Mouse (Mus musculus) stomach, embryonic 16.5 days (tissue): ENCODE measurements around the gene Srgap2. TPM values are rescaled to one million over a fixed set of nuclear protein-coding genes. Genes with fewer than 3 reads are reported as not detected.
"Not testable (repeated sequence)": the region's sequence is repeated elsewhere in the genome, so short reads cannot be mapped to it uniquely, and the experiment has no call there.

Experiments
- ATAC-seq: fragments of 200-750 bp; cut with Nextera tagmentation; 2 replicates; pipeline ENCODE4 v1.8.0; 2017; ENCODE audit warnings: moderate number of reproducible peaks, moderate TSS enrichment; ENCODE audit not compliant: insufficient read depth, low FRiP score
- H3K27ac ChIP-seq: fragments of 300-500 bp; sonication (generic); 2 replicates; pipeline ENCODE4 v1.5.1; 2014; ENCODE audit warnings: low read length
- H3K27me3 ChIP-seq: fragments of 300-500 bp; sonication (generic); 2 replicates; pipeline ENCODE4 v1.6.1; 2014; ENCODE audit warnings: low read length, control low read depth, mixed read lengths; ENCODE audit not compliant: control insufficient read depth, insufficient read depth
- H3K36me3 ChIP-seq: fragments of 300-500 bp; sonication (generic); 2 replicates; pipeline ENCODE4 v1.6.1; 2014; ENCODE audit warnings: low read length; ENCODE audit not compliant: control insufficient read depth, insufficient read depth
- H3K4me1 ChIP-seq: fragments of 300-500 bp; sonication (generic); 2 replicates; pipeline ENCODE4 v1.6.1; 2014; ENCODE audit warnings: low read length, control low read depth, mixed read lengths; ENCODE audit not compliant: control insufficient read depth, insufficient read depth
- H3K4me2 ChIP-seq: fragments of 300-500 bp; sonication (generic); 2 replicates; pipeline ENCODE4 v1.6.1; 2014; ENCODE audit warnings: low read depth, low read length, mixed read lengths
- H3K4me3 ChIP-seq: fragments of 300-500 bp; sonication (generic); replicated peaks from 2 replicates; pipeline ENCODE4 v1.5.1; 2014; ENCODE audit warnings: mild to moderate bottlenecking, low read length
- H3K9ac ChIP-seq: fragments of 300-500 bp; sonication (generic); 2 replicates; pipeline ENCODE4 v1.6.1; 2014; ENCODE audit warnings: low read length
- H3K9me3 ChIP-seq: fragments of 300-500 bp; sonication (generic); replicated peaks from 2 replicates; pipeline ENCODE4 v1.6.1; 2016; ENCODE audit warnings: low read length, control low read depth; ENCODE audit not compliant: control insufficient read depth
- WGBS: fragments of 180-500 bp; shearing (Covaris S2); extraction: QIAGEN DNeasy Blood & Tissue Kit; methylation state at CpG from one replicate; pipeline ENCODE4 v1.1.7; 2014; 5-methylcytosine and 5-hydroxymethylcytosine counted together
- polyA plus RNA-seq: library from polyadenylated mRNA; unstranded; fragments of >200 nt; fragmentation: Nextera tagmentation; extraction: Ambion mirVana; gene quantifications from 2 replicates; pipeline ENCODE4 v1.2.1, GENCODE M21; 2015

The Srgap2 gene
- polyA plus RNA-seq, 1 experiment from 2014 or later: 14.2 TPM

DNA sequence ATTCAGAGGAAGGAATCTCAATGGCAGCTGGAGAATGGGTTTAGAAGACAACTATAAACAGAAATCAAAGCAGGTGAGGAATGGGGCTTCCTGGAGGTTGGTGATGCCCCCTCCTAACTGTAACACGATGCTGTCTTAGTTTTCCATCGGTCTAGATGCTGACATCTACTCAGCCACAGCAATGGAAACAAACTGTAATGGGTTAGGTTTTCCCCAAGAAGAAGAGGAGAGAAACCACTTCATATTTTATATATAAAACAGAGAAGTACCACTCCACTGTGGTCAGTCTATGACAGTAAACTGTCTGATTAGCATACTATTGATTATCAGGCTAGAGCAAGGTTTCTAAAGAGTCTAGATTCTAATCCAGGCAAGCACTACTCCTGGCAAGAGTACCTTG, 179.4 kb downstream of the Srgap2 start:
- Histone ChIP-seq H3K4me3 (no peak overlapping the region), H3K9ac (no peak overlapping the region), H3K27me3 (no peaks in the 10 kb centered on the region), H3K36me3 (peaks cover 10% of the 10 kb centered on the region), H3K27ac (no peak overlapping the region), H3K9me3 (no peaks in the 10 kb centered on the region), H3K4me1 (0 out of 2 replicates have a peak, but pooled peaks cover 9% of the 10 kb centered on the region), H3K4me2 (no peak overlapping the region)
- WGBS: 57% methylated on average over 2 of the region's 2 CpGs
- no peak for ATAC-seq

GRCm38 (mm10) chr1:131346916-131347555, 180.1 kb downstream of the Srgap2 start:
- Histone ChIP-seq H3K9me3 (no peaks in the 10 kb centered on the region), H3K4me1 (0 out of 2 replicates have a peak, but pooled peaks cover 9% of the 10 kb centered on the region), H3K4me2 (no peak overlapping the region), H3K27ac (no peak overlapping the region), H3K27me3 (no peaks in the 10 kb centered on the region), H3K9ac (no peak overlapping the region), H3K36me3 (peaks cover 10% of the 10 kb centered on the region), H3K4me3 (no peak overlapping the region)
- 78% methylated on average over 1 of the region's 1 CpGs for WGBS
- ATAC-seq: no peak

DNA sequence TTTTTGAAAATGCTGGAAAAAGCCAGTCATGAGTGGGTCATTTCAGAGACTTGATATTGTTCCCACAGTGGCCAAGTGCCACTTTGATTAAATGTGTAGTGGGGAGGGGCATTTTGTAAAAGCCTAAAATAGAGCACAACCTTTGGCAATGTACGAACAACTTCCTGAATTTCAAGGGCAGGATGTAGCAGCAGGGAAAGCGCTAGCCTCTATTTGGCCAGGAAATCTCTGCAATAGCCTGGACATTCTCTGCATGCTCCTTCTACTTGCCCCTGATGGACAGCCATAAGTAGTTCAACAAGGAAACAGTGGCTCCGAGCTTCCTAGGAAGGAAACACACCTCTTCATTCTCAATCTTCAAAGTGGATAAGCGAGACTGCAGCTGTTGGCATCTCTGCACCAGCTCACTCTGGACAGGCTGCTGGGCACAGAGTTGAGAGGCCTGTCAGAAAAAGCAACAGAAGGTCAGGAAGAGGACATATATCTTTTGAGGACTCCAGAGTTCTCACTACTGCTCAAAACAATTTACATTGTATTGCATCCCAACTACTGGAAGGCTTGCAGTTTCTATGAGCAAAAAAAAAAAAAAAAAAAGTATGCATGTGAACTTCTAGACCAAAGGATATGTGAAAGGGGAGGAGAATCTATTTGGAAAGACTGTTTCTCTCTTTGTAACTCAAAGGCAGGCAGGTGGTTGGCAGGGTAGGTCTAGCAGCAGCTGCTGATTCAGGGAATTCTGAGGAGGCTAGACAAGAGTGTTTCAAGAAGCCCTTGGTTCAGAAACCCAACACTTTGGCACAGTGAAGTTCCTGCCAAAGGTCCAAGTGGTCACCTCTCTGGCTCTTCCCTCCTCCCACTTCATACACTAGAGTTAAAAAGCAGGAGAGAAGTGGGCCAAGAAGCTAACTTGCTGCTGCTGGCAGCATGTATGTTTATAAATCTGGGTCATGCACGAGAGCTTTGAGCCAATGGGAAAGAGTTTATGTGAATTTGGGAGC, 181.4 kb downstream of the Srgap2 start:
- H3K27me3 ChIP-seq: no peaks in the 10 kb centered on the region
- peaks cover 10% of the 10 kb centered on the region for H3K36me3 ChIP-seq
- 62% methylated on average over 5 of the region's 5 CpGs for WGBS
- H3K4me2 ChIP-seq: no peak overlapping the region
- no peak overlapping the region for H3K4me3 ChIP-seq
- no peak; the same call in 1 of the 2 replicates for ATAC-seq
- H3K9me3 ChIP-seq: no peaks in the 10 kb centered on the region
- no peak overlapping the region for H3K9ac ChIP-seq
- no peak overlapping the region for H3K27ac ChIP-seq
- H3K4me1 ChIP-seq: 0 out of 2 replicates have a peak, but pooled peaks cover 9% of the 10 kb centered on the region

DNA sequence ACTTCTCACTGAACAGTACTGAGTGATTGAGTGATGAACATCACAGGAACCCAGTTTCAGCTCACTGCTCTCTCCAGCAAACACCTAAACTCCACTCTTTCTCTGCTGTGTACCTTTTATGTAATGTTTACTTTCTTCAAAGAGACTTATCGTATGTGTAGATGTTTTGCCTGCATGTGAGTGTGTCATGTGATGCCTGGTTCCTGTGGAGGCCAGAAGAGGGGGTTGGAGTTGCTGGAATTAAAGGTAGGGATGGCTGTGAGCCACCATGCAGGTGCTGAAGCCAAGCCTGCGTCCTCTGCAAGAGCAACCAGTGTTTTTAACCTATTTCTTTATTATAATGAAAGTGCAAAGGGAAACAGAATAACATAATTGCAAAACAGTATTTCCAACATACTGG, 182.5 kb downstream of the Srgap2 start:
- Histone ChIP-seq H3K27ac (no peak overlapping the region), H3K36me3 (peaks cover 10% of the 10 kb centered on the region; the same call in 1 of the 2 replicates), H3K27me3 (no peaks in the 10 kb centered on the region), H3K9ac (no peak overlapping the region), H3K4me3 (no peak overlapping the region), H3K4me1 (0 out of 2 replicates have a peak, but pooled peaks cover 9% of the 10 kb centered on the region), H3K9me3 (no peaks in the 10 kb centered on the region), H3K4me2 (no peak overlapping the region)
- 60% methylated on average over 2 of the region's 2 CpGs for WGBS
- ATAC-seq: no peak

GRCm38 (mm10) chr1:131336017-131336416, 191.1 kb downstream of the Srgap2 start:
- ATAC-seq: peak; percentile 44; the same call in 1 of the 2 replicates
- 46% methylated on average over 5 of the region's 5 CpGs for WGBS
- Histone ChIP-seq H3K4me3 (no peak overlapping the region), H3K9ac (no peak overlapping the region), H3K27ac (peak overlapping the region; percentile 1; the same call in 1 of the 2 replicates), H3K9me3 (no peaks in the 10 kb centered on the region), H3K27me3 (no peaks in the 10 kb centered on the region), H3K4me2 (no peak overlapping the region), H3K4me1 (no peaks in the 10 kb centered on the region), H3K36me3 (no peaks in the 10 kb centered on the region)

DNA sequence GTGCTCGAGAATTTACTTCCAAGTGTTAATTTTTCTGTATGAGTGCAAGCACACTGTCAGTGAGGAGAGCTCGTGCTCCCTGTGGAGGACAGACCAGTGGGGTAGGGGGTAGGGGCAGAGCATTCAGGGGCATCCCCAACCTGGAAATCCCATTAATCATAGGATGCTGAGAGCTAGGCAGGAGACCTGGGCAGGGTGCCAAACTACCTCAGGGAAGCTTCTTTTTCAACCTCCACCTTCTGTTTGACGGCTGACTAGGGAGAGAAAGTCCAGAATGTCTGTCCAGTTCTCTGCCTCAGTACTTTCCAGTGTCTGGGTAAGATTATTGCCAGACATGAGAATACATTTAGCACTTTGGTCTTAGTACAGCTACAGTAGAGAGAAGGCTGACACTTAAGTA, 191.5 kb downstream of the Srgap2 start:
- no peak overlapping the region for H3K27ac ChIP-seq
- WGBS: 37% methylated on average over 3 of the region's 3 CpGs
- H3K36me3 ChIP-seq: no peaks in the 10 kb centered on the region

DNA sequence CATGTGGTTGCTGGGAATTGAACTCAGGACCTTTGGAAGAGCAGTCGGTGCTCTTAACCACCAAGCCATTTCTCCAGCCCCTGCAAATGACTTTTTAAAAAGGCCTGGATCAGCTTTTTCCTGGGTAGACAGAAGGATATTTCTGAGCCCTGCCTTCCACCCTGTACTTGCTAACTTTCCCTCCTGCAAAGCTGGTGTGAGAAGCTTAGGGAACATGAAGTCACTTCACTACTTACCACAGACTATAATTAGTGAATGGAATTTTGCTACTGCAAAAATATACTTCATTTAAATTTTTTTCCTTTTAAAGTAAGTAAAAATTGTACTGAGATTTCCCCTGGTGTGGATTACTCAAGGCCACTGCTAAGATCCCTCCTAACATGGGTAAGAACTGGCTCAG, 196.0 kb downstream of the Srgap2 start:
- Histone ChIP-seq H3K4me1 (no peaks in the 10 kb centered on the region), H3K36me3 (0 out of 2 replicates have a peak, but pooled peaks cover 5% of the 10 kb centered on the region), H3K4me3 (no peak overlapping the region), H3K9ac (no peak overlapping the region), H3K27me3 (no peaks in the 10 kb centered on the region), H3K4me2 (no peak overlapping the region), H3K9me3 (no peaks in the 10 kb centered on the region), H3K27ac (no peak overlapping the region)
- WGBS: 88% methylated on average over 1 of the region's 1 CpGs
- ATAC-seq: no peak

More for the DNA sequence above, 191.5 kb downstream of the Srgap2 start:
- Histone ChIP-seq H3K4me1 (no peaks in the 10 kb centered on the region), H3K9me3 (no peaks in the 10 kb centered on the region), H3K27me3 (no peaks in the 10 kb centered on the region), H3K4me3 (no peak overlapping the region), H3K4me2 (no peak overlapping the region), H3K9ac (no peak overlapping the region)
- peak; percentile 74; the same call in 1 of the 2 replicates for ATAC-seq

DNA sequence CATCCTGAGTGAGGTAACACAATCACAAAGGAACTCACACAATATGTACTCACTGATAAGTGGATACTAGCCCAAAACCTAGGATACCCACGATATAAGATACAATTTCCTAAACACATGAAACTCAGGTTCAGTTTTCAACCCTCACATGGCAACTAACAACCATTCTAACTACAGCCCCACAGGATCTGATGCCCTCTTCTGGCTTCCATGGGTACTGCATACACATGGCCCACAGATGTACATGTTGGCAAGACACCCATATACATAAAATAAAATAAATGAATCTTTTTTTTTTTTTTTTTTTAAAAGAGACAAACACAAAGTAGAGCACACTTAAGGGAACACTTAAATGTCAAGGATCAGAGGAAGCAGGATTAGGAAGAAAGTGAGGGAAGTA, 198.1 kb downstream of the Srgap2 start:
- not testable (repeated sequence) for ATAC-seq

DNA sequence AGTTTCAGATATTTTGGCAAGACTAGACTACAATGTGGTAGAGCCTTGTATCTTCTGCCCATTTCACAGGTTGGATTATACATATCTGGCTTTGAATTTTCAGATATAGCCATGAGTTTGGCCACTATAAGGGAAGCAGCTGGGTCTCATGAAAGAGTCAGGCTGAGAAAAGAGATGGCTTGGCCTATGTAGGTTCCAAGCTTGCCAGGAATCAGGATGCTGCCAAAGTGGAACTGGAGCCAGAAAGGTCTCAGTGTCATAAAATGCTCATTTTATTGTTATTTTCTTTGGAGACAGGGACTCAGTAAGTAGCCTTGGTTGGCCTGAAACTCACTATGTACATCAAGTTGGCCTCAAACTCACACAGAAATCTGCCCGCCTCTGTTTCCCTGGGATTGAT, 200.0 kb downstream of the Srgap2 start:
- Histone ChIP-seq H3K9me3 (no peaks in the 10 kb centered on the region), H3K9ac (no peak overlapping the region), H3K4me1 (no peaks in the 10 kb centered on the region), H3K36me3 (0 out of 2 replicates have a peak, but pooled peaks cover 5% of the 10 kb centered on the region), H3K4me3 (no peak overlapping the region), H3K4me2 (no peak overlapping the region), H3K27ac (no peak overlapping the region), H3K27me3 (no peaks in the 10 kb centered on the region)
- ATAC-seq: no peak
- WGBS: 88% methylated on average over 1 of the region's 1 CpGs

More for the DNA sequence above, 198.1 kb downstream of the Srgap2 start:
- WGBS: 100% methylated on average over 1 of the region's 1 CpGs
- H3K9me3 ChIP-seq, H3K9ac ChIP-seq, H3K27me3 ChIP-seq, H3K4me1 ChIP-seq, H3K27ac ChIP-seq, H3K4me2 ChIP-seq, H3K36me3 ChIP-seq, H3K4me3 ChIP-seq: not testable (repeated sequence)
